Mouse (Mus musculus) lung, embryonic 15.5 days (tissue): ENCODE measurements around the gene Ankar. TPM values are rescaled to one million over a fixed set of nuclear protein-coding genes. Genes with fewer than 3 reads are reported as not detected.

ENCODE experiments used
- ATAC-seq: fragments of 200-750 bp; cut with Nextera tagmentation; 2 replicates; pipeline ENCODE4 v1.8.0; 2017; ENCODE audit warnings: moderate number of reproducible peaks, borderline replicate concordance; ENCODE audit not compliant: low FRiP score, low TSS enrichment; ENCODE audit errors: extremely low read depth
- H3K27ac ChIP-seq: fragments of 300-500 bp; sonication (generic); 2 replicates; pipeline ENCODE4 v1.5.1; 2015; ENCODE audit warnings: moderate library complexity, mild to moderate bottlenecking, inconsistent platforms
- H3K27me3 ChIP-seq: fragments of 300-500 bp; sonication (generic); 2 replicates; pipeline ENCODE4 v1.6.1; 2015; ENCODE audit warnings: inconsistent platforms
- H3K36me3 ChIP-seq: fragments of 300-500 bp; sonication (generic); 2 replicates; pipeline ENCODE4 v1.6.1; 2015; ENCODE audit warnings: inconsistent platforms
- H3K4me1 ChIP-seq: fragments of 300-500 bp; sonication (generic); 2 replicates; pipeline ENCODE4 v1.6.1; 2015; ENCODE audit warnings: inconsistent platforms
- H3K4me2 ChIP-seq: fragments of 300-500 bp; sonication (generic); 2 replicates; pipeline ENCODE4 v1.6.1; 2015; ENCODE audit warnings: inconsistent platforms, mild to moderate bottlenecking, moderate library complexity
- H3K4me3 ChIP-seq: fragments of 300-500 bp; sonication (generic); 2 replicates; pipeline ENCODE4 v1.5.1; 2015; ENCODE audit warnings: mild to moderate bottlenecking, inconsistent platforms
- H3K9ac ChIP-seq: fragments of 300-500 bp; sonication (generic); 2 replicates; pipeline ENCODE4 v1.6.1; 2015; ENCODE audit warnings: inconsistent platforms
- H3K9me3 ChIP-seq: fragments of 300-500 bp; sonication (generic); 2 replicates; pipeline ENCODE4 v1.6.1; 2016; ENCODE audit warnings: inconsistent platforms
- WGBS: fragments of 180-500 bp; shearing (Covaris S2); methylation state at CpG from one replicate; pipeline ENCODE4 v1.1.7; 2015; 5-methylcytosine and 5-hydroxymethylcytosine counted together
- polyA plus RNA-seq: library from polyadenylated mRNA; unstranded; fragments of >200 nt; fragmentation: Nextera tagmentation; extraction: Ambion mirVana; gene quantifications from 2 replicates; pipeline ENCODE4 v1.2.1, GENCODE M21; 2015

The Ankar gene
- polyA plus RNA-seq, 1 experiment from 2014 or later = not detected

GRCm38 (mm10) chr1:72724354-72724753 is 24.0 kb upstream of the Ankar start:
- Histone ChIP-seq H3K9me3 (no peaks in the 10 kb centered on the region), H3K4me1 (peaks cover 7% of the 10 kb centered on the region), H3K27me3 (no peaks in the 10 kb centered on the region), H3K27ac (no peak overlapping the region), H3K4me3 (no peak overlapping the region), H3K9ac (no peak overlapping the region), H3K36me3 (no peaks in the 10 kb centered on the region), H3K4me2 (no peak overlapping the region)
- ATAC-seq = no peak
- 78% methylated on average over 2 of the region's 2 CpGs for WGBS

DNA sequence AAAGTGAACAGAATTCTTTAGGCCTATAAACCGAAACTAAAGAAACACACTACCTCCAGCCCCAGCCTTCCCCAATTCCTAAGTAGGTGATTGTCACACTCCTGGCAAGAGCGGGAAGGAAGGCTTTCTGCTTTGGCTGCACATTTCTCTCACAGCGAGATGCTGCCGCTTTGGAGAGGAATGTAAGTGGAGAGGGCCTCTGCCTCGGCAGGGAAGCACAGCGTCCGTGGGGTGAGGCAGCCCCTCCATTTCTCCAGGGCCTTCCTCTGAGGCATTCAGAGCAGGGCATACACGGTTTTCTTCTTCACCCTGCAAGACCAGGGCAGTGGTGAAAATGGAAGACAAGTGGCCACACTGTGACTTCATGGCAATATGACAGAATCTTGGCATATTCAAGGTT is 22.3 kb upstream of the Ankar start:
- Histone ChIP-seq H3K9ac (no peak overlapping the region), H3K4me3 (no peak overlapping the region), H3K27me3 (no peaks in the 10 kb centered on the region), H3K36me3 (no peaks in the 10 kb centered on the region), H3K4me2 (no peak overlapping the region), H3K4me1 (peaks cover 11% of the 10 kb centered on the region), H3K27ac (no peak overlapping the region), H3K9me3 (no peaks in the 10 kb centered on the region)
- ATAC-seq = no peak
- 26% methylated on average over 8 of the region's 8 CpGs for WGBS

GRCm38 (mm10) chr1:72720115-72720725 is 19.8 kb upstream of the Ankar start:
- H3K4me1 ChIP-seq = peaks cover 11% of the 10 kb centered on the region
- no peak overlapping the region for H3K4me3 ChIP-seq
- H3K4me2 ChIP-seq = no peak overlapping the region
- ATAC-seq = no peak
- H3K27me3 ChIP-seq = no peaks in the 10 kb centered on the region
- H3K9me3 ChIP-seq = no peaks in the 10 kb centered on the region
- H3K36me3 ChIP-seq = 0 out of 2 replicates have a peak, but pooled peaks cover 4% of the 10 kb centered on the region
- H3K9ac ChIP-seq = no peak overlapping the region
- no peak overlapping the region for H3K27ac ChIP-seq
- 53% methylated on average over 6 of the region's 6 CpGs for whole genome bisulfite sequencing

GRCm38 (mm10) chr1:72718846-72719245 is 18.5 kb upstream of the Ankar start:
- Histone ChIP-seq H3K9me3 (no peaks in the 10 kb centered on the region), H3K9ac (no peak overlapping the region), H3K36me3 (peaks cover 17% of the 10 kb centered on the region), H3K27me3 (no peaks in the 10 kb centered on the region), H3K4me3 (no peak overlapping the region), H3K27ac (peak overlapping the region; percentile 63; the same call in 1 of the 2 replicates), H3K4me1 (peaks cover 11% of the 10 kb centered on the region), H3K4me2 (no peak overlapping the region)
- 25% methylated on average over 5 of the region's 5 CpGs for WGBS
- ATAC-seq = peak; percentile 40

- H3K4me2 ChIP-seq = no peak overlapping the region
- no peaks in the 10 kb centered on the region for H3K27me3 ChIP-seq
- H3K4me1 ChIP-seq = peaks cover 15% of the 10 kb centered on the region
- no peaks in the 10 kb centered on the region for H3K9me3 ChIP-seq
- peaks cover 28% of the 10 kb centered on the region for H3K36me3 ChIP-seq
- 81% methylated on average over 7 of the region's 7 CpGs for whole genome bisulfite sequencing
- H3K4me3 ChIP-seq = no peak overlapping the region
- ATAC-seq = no peak
- no peak overlapping the region for H3K9ac ChIP-seq
- no peak overlapping the region for H3K27ac ChIP-seq
These were observed 17.2 kb upstream of the Ankar start for GRCm38 (mm10) chr1:72717540-72717939.

- H3K4me2 ChIP-seq = no peak overlapping the region
- no peaks in the 10 kb centered on the region for H3K27me3 ChIP-seq
- peaks cover 30% of the 10 kb centered on the region for H3K36me3 ChIP-seq
- H3K4me1 ChIP-seq = peaks cover 17% of the 10 kb centered on the region
- H3K9me3 ChIP-seq = no peaks in the 10 kb centered on the region
- ATAC-seq = no peak
- WGBS = 7% methylated on average over 5 of the region's 5 CpGs
- H3K4me3 ChIP-seq = no peak overlapping the region
- H3K9ac ChIP-seq = no peak overlapping the region
- no peak overlapping the region for H3K27ac ChIP-seq
These were observed 16.5 kb upstream of the Ankar start for GRCm38 (mm10) chr1:72716926-72717325.

GRCm38 (mm10) chr1:72716421-72716820 is 16.0 kb upstream of the Ankar start:
- Histone ChIP-seq H3K9me3 (no peaks in the 10 kb centered on the region), H3K4me2 (no peak overlapping the region), H3K9ac (no peak overlapping the region), H3K4me3 (no peak overlapping the region), H3K4me1 (peaks cover 17% of the 10 kb centered on the region), H3K27me3 (no peaks in the 10 kb centered on the region), H3K27ac (peak overlapping the region; percentile 24; the same call in 1 of the 2 replicates), H3K36me3 (peaks cover 30% of the 10 kb centered on the region)
- 60% methylated on average over 2 of the region's 2 CpGs for WGBS
- no peak for ATAC-seq

DNA sequence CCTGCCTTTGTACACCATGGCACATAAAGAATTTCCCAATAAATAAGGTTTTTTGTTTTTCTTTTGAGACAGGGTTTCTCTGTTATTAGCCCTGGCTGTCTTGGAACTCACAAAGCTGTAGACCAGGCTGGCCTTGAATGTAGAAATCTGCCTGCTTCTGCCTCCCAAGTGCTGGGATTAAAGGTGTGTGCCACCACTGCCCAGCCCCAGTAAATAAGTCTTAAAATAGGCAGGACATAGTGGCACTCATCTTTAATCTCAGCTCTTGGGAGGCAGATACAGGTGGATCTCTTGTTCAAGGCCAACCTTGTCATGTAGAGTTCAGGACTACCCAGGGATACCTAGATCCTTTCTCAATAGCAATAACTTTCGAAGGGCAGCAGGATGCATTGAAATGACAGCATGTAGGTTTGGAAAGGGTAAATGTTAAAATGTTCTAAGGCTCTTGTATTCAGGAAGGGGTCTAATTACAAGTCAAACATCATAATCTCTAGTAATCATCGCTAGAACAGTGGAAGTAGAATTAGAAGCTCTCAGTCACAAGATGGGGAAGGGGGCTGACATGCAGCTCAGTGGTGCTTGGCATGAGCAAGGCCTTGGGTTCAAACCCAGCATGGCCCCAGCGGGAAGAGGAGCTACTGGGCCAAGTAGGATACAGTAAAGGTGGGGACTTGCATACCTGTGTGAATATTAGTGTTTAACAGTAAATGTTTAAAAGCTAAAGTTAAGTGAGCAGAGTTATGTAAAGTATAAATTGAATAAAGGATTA is 15.4 kb upstream of the Ankar start:
- Histone ChIP-seq H3K9ac (no peak overlapping the region), H3K36me3 (peaks cover 30% of the 10 kb centered on the region), H3K4me3 (no peak overlapping the region), H3K4me2 (no peak overlapping the region), H3K4me1 (peaks cover 17% of the 10 kb centered on the region), H3K9me3 (no peaks in the 10 kb centered on the region), H3K27me3 (no peaks in the 10 kb centered on the region), H3K27ac (peak overlapping the region; percentile 11; the same call in 1 of the 2 replicates)
- ATAC-seq = no peak
- WGBS = 67% methylated on average over 3 of the region's 3 CpGs

DNA sequence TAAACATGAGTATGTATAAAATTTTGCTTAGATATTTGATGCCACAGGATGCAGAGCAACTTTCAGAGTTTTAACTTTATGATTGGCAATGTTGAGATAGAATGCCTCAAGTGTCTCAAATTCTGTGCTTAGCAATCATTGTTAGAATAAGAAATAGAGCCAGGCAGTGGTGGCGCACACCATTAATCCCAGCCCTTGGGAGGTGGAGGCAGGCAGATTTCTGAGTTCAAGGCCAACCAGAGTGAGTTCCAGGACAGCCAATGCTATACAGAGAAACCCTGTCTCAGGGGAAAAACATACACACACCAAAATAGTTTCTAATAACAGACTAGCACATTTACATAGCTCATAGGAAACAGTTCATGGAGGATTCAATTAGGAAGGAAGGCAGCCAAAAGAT is 14.7 kb upstream of the Ankar start:
- ATAC-seq = no peak
- Histone ChIP-seq H3K4me1 (peaks cover 17% of the 10 kb centered on the region), H3K27me3 (no peaks in the 10 kb centered on the region), H3K4me3 (no peak overlapping the region), H3K4me2 (no peak overlapping the region), H3K9ac (no peak overlapping the region), H3K27ac (no peak overlapping the region), H3K9me3 (no peaks in the 10 kb centered on the region), H3K36me3 (peaks cover 30% of the 10 kb centered on the region)
- WGBS = 90% methylated on average over 1 of the region's 1 CpGs

GRCm38 (mm10) chr1:72714547-72714946 is 14.2 kb upstream of the Ankar start:
- H3K4me1 ChIP-seq = peaks cover 17% of the 10 kb centered on the region
- no peak overlapping the region for H3K4me2 ChIP-seq
- no peak overlapping the region for H3K9ac ChIP-seq
- no peak overlapping the region for H3K27ac ChIP-seq
- H3K9me3 ChIP-seq = no peaks in the 10 kb centered on the region
- no peaks in the 10 kb centered on the region for H3K27me3 ChIP-seq
- WGBS = 58% methylated on average over 4 of the region's 4 CpGs
- peaks cover 30% of the 10 kb centered on the region for H3K36me3 ChIP-seq
- no peak overlapping the region for H3K4me3 ChIP-seq
- no peak for ATAC-seq

- ATAC-seq = peak; percentile 13; the same call in 1 of the 2 replicates
- H3K9me3 ChIP-seq = no peaks in the 10 kb centered on the region
These were observed 11.3 kb upstream of the Ankar start for GRCm38 (mm10) chr1:72711684-72712083.

More at GRCm38 (mm10) chr1:72711684-72712083, 11.3 kb upstream of the Ankar start:
- peak overlapping the region; percentile 93 for H3K27ac ChIP-seq
- peaks cover 30% of the 10 kb centered on the region for H3K36me3 ChIP-seq
- H3K4me2 ChIP-seq = peak overlapping the region; percentile 76
- H3K9ac ChIP-seq = peak overlapping the region; percentile 88
- no peaks in the 10 kb centered on the region for H3K27me3 ChIP-seq
- peaks cover 12% of the 10 kb centered on the region for H3K4me1 ChIP-seq
- under 1% methylated on average over 17 of the region's 17 CpGs for WGBS
- peak overlapping the region; percentile 75 for H3K4me3 ChIP-seq
